Mouse (Mus musculus) A20 (cell line): ENCODE measurements around the gene Naaladl2.
A peak's percentile ranks its signal among the peaks of the same experiment; 100 is the strongest.
"Not testable (repeated sequence)": the region's sequence is repeated elsewhere in the genome, so short reads cannot be mapped to it uniquely, and the experiment has no call there.

Experiments
- DNase-seq: peaks from one replicate; pipeline ENCODE4 v3.0.0-alpha.2; 2011; ENCODE audit warnings: low read depth, low spot score

Naaladl2 gene

GRCm38 (mm10) chr3:25143555-25144311 lies at the start of gene Naaladl2:
Gene Naaladl2, minus strand, starts transcription at chr3:25144261.
- no peak for DNase-seq

- DNase-seq, result no peak
Observed at GRCm38 (mm10) chr3:25151721-25152120, 7.7 kb upstream of the Naaladl2 start.

GRCm38 (mm10) chr3:25147271-25147670 lies 3.2 kb upstream of the Naaladl2 start:
- DNase-seq, result no peak

- no peak for DNase-seq
Observed at GRCm38 (mm10) chr3:25144961-25145697, 1.1 kb upstream of the Naaladl2 start.

GRCm38 (mm10) chr3:25143111-25143510 lies 950 bp downstream of the Naaladl2 start:
- DNase-seq, result no peak

GRCm38 (mm10) chr3:25131848-25132247 lies 12.2 kb downstream of the Naaladl2 start:
- no peak for DNase-seq

GRCm38 (mm10) chr3:25127864-25128263 lies 16.2 kb downstream of the Naaladl2 start:
- DNase-seq, result peak; percentile 8

GRCm38 (mm10) chr3:25124919-25125846 lies 18.9 kb downstream of the Naaladl2 start:
- DNase-seq, result no peak

GRCm38 (mm10) chr3:25113107-25113506 lies 31.0 kb downstream of the Naaladl2 start:
- DNase-seq, result no peak

GRCm38 (mm10) chr3:25108997-25109396 lies 35.1 kb downstream of the Naaladl2 start:
- no peak for DNase-seq

GRCm38 (mm10) chr3:25092986-25093385 lies 51.1 kb downstream of the Naaladl2 start:
- no peak for DNase-seq

- DNase-seq, result no peak
Observed at GRCm38 (mm10) chr3:25075785-25076184, 68.3 kb downstream of the Naaladl2 start.

GRCm38 (mm10) chr3:25074266-25074665 lies 69.8 kb downstream of the Naaladl2 start:
- DNase-seq, result no peak

GRCm38 (mm10) chr3:25073821-25074220 lies 70.2 kb downstream of the Naaladl2 start:
- no peak for DNase-seq

- peak; percentile 29 for DNase-seq
Observed at GRCm38 (mm10) chr3:25063217-25063616, 80.8 kb downstream of the Naaladl2 start.

- DNase-seq, result peak; percentile 65
Observed at GRCm38 (mm10) chr3:25052975-25053374, 91.1 kb downstream of the Naaladl2 start.

GRCm38 (mm10) chr3:25019972-25020371 lies 124.1 kb downstream of the Naaladl2 start:
- DNase-seq, result no peak

- DNase-seq, result no peak
Observed at GRCm38 (mm10) chr3:25010751-25011150, 133.3 kb downstream of the Naaladl2 start.

- DNase-seq, result not testable (repeated sequence)
Observed at GRCm38 (mm10) chr3:25006802-25007201, 137.3 kb downstream of the Naaladl2 start.

GRCm38 (mm10) chr3:24992577-24992976 lies 151.5 kb downstream of the Naaladl2 start:
- DNase-seq, result no peak

- DNase-seq, result no peak
Observed at GRCm38 (mm10) chr3:24992078-24992477, 152.0 kb downstream of the Naaladl2 start.

- no peak for DNase-seq
Observed at GRCm38 (mm10) chr3:24982111-24982510, 161.9 kb downstream of the Naaladl2 start.
